Mouse (Mus musculus): ENCODE results near the gene Eno1. TPM values are rescaled to one million over a fixed set of nuclear protein-coding genes. Genes with fewer than 3 reads are reported as not detected.

The Eno1 gene
- polyA plus RNA-seq, 1 experiment: 636 TPM

- DNase-seq: no peak
- Histone ChIP-seq H3K27ac (ENCODE audit: insufficient read depth, low read depth, low read length) (no peak overlapping the region), H3K27me3 (replicated peaks; ENCODE audit: control insufficient read depth, insufficient read depth, low read length) (no peaks in the 10 kb centered on the region), H3K4me1 (ENCODE audit: control insufficient read depth, insufficient read depth, low read length) (peaks cover 25% of the 10 kb centered on the region), H3K4me3 (ENCODE audit: insufficient read depth, low read depth, low read length) (no peak overlapping the region), H3K36me3 (ENCODE audit: control insufficient read depth, insufficient read depth, low read length) (peaks cover 6% of the 10 kb centered on the region)
- TF ChIP-seq CTCF (conservative IDR thresholded peaks at IDR 0.05; ENCODE audit: insufficient read depth, insufficient read length, low read depth, low read length) (no peak), POLR2A (IDR thresholded peaks at IDR 0.05; ENCODE audit: low read depth, low read length) (no peak)
- WGBS: 30% methylated on average over 6 of the region's 6 CpGs
Measured at GRCm38 (mm10) chr4:150239503-150239902, 3.0 kb downstream of the Eno1 start.

DNA sequence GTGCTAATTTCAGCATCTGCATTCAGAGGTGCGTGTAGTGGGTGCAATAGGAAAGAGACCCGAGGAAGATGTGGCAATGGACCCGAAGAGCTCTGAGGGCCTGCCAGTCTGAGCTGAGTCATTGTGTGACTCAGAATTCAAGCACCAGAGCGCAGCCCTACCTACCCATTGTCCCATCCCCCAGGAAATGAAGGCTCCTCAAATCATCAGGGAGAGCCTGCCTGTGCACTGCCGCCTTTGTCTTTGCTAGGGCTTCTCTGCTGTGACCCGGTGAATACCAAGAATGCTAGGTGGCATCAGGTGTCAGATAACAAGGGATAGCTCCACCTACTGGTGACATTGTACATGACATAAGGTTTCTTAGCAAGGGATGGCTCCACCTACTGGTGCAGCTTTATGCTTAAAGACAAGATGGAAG, 3.4 kb downstream of the Eno1 start:
- WGBS: 14% methylated on average over 6 of the region's 6 CpGs
- Histone ChIP-seq H3K4me1 (ENCODE audit: control insufficient read depth, insufficient read depth, low read length) (peaks cover 25% of the 10 kb centered on the region), H3K4me3 (ENCODE audit: insufficient read depth, low read depth, low read length) (peak overlapping the region; percentile 9; the same call in 1 of the 2 replicates), H3K27me3 (replicated peaks; ENCODE audit: control insufficient read depth, insufficient read depth, low read length) (no peaks in the 10 kb centered on the region), H3K36me3 (ENCODE audit: control insufficient read depth, insufficient read depth, low read length) (peaks cover 7% of the 10 kb centered on the region), H3K27ac (ENCODE audit: insufficient read depth, low read depth, low read length) (peak overlapping the region; percentile 46; the same call in 1 of the 2 replicates)
- TF ChIP-seq CTCF (conservative IDR thresholded peaks at IDR 0.05; ENCODE audit: insufficient read depth, insufficient read length, low read depth, low read length): peak; percentile 82
- no peak for TF ChIP-seq POLR2A (IDR thresholded peaks at IDR 0.05; ENCODE audit: low read depth, low read length)
- peak; percentile 94 for DNase-seq

DNA sequence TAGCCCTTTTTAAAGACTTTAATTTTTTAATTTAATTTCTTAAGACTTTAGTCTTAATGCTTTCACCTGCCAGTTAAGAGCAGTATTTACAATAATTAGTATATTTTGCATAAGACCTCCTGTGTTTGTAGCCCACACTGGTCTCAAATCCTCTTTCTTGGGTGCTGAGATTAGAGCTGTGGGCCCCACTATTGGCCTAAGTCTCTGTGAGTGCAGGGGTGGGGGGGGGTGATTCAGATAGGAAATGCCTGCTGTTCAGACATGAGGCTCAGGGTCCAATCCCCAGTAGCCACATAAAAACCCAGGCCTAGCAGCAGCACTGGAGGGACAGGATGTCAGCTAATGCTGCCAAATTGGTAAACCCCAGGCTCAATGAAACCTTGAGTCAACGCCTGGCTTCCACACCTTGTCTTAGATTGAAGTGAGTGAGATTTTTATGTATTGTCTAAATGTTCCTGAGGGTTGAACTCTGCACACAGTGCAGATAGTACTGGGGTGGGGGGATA, 3.9 kb downstream of the Eno1 start:
- Histone ChIP-seq H3K4me1 (ENCODE audit: control insufficient read depth, insufficient read depth, low read length) (peaks cover 25% of the 10 kb centered on the region), H3K27ac (ENCODE audit: insufficient read depth, low read depth, low read length) (no peak overlapping the region), H3K27me3 (replicated peaks; ENCODE audit: control insufficient read depth, insufficient read depth, low read length) (no peaks in the 10 kb centered on the region), H3K36me3 (ENCODE audit: control insufficient read depth, insufficient read depth, low read length) (peaks cover 7% of the 10 kb centered on the region), H3K4me3 (ENCODE audit: insufficient read depth, low read depth, low read length) (no peak overlapping the region)
- TF ChIP-seq POLR2A (IDR thresholded peaks at IDR 0.05; ENCODE audit: low read depth, low read length) (no peak), CTCF (conservative IDR thresholded peaks at IDR 0.05; ENCODE audit: insufficient read depth, insufficient read length, low read depth, low read length) (no peak)
- no peak for DNase-seq
- WGBS: 70% methylated on average over 1 of the region's 1 CpGs

DNA sequence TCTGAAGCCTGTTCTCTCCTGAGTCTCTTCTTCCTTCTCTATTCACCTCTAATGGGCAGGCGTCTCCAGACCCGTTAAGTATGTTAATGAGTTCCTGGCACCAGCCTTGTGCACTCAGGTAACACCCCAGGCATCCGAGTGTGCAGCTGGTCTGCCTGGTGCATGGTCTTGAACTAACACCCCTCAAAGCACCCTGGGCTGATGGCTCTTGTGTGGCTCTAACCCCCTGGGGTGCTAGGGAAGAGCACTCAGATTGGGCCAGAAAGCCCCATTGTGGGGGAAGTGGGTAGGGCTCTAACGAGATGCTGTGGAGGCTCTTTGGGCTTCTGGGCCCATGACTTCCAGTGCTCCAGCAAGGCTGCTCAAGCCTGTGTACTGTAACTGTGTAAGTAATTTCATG, 5.2 kb downstream of the Eno1 start:
- H3K4me3 ChIP-seq (ENCODE audit: insufficient read depth, low read depth, low read length): no peak overlapping the region
- no peak overlapping the region for H3K27ac ChIP-seq (ENCODE audit: insufficient read depth, low read depth, low read length)
- H3K36me3 ChIP-seq (ENCODE audit: control insufficient read depth, insufficient read depth, low read length): peaks cover 12% of the 10 kb centered on the region
- H3K27me3 ChIP-seq (replicated peaks; ENCODE audit: control insufficient read depth, insufficient read depth, low read length): no peaks in the 10 kb centered on the region
- DNase-seq: no peak
- 42% methylated on average over 4 of the region's 4 CpGs for WGBS
- peaks cover 20% of the 10 kb centered on the region for H3K4me1 ChIP-seq (ENCODE audit: control insufficient read depth, insufficient read depth, low read length)
- no peak for TF ChIP-seq POLR2A (IDR thresholded peaks at IDR 0.05; ENCODE audit: low read depth, low read length)
- no peak for TF ChIP-seq CTCF (conservative IDR thresholded peaks at IDR 0.05; ENCODE audit: insufficient read depth, insufficient read length, low read depth, low read length)

DNA sequence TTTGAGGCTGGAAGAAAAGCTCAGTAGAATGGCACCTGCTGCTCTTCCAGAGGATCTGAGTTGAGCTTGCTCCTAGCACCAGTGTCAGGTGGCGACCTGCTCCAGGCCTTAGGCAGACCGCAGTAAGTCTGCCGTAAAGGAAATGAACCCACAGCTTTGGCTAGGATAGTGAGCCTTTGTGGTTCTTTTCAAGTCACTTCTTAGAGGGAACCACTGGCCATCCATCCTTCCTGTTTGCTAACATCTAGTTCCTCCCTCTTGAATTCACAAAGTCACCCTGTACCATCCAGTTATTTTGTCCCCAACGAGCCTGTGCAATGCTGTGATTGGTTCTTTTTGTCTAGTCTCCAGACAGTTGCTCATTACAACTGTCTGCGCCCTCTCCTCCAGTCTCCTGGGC, 6.2 kb downstream of the Eno1 start:
- no peak for TF ChIP-seq CTCF (conservative IDR thresholded peaks at IDR 0.05; ENCODE audit: insufficient read depth, insufficient read length, low read depth, low read length)
- no peak for TF ChIP-seq POLR2A (IDR thresholded peaks at IDR 0.05; ENCODE audit: low read depth, low read length)
- peaks cover 14% of the 10 kb centered on the region for H3K36me3 ChIP-seq (ENCODE audit: control insufficient read depth, insufficient read depth, low read length)
- 73% methylated on average over 5 of the region's 5 CpGs for whole genome bisulfite sequencing

GRCm38 (mm10) chr4:150245876-150246275, 9.4 kb downstream of the Eno1 start:
- peaks cover 8% of the 10 kb centered on the region; the same call in 1 of the 2 replicates for H3K4me1 ChIP-seq (ENCODE audit: control insufficient read depth, insufficient read depth, low read length)
- TF ChIP-seq CTCF (conservative IDR thresholded peaks at IDR 0.05; ENCODE audit: insufficient read depth, insufficient read length, low read depth, low read length): no peak
- peaks cover 15% of the 10 kb centered on the region for H3K36me3 ChIP-seq (ENCODE audit: control insufficient read depth, insufficient read depth, low read length)
- H3K27ac ChIP-seq (ENCODE audit: insufficient read depth, low read depth, low read length): no peak overlapping the region
- no peak for DNase-seq
- H3K27me3 ChIP-seq (replicated peaks; ENCODE audit: control insufficient read depth, insufficient read depth, low read length): no peaks in the 10 kb centered on the region
- 62% methylated on average over 2 of the region's 2 CpGs for WGBS
- H3K4me3 ChIP-seq (ENCODE audit: insufficient read depth, low read depth, low read length): no peak overlapping the region

More for the DNA sequence above, 6.2 kb downstream of the Eno1 start:
- Histone ChIP-seq H3K27ac (ENCODE audit: insufficient read depth, low read depth, low read length) (no peak overlapping the region), H3K4me1 (ENCODE audit: control insufficient read depth, insufficient read depth, low read length) (peaks cover 20% of the 10 kb centered on the region), H3K27me3 (replicated peaks; ENCODE audit: control insufficient read depth, insufficient read depth, low read length) (no peaks in the 10 kb centered on the region), H3K4me3 (ENCODE audit: insufficient read depth, low read depth, low read length) (no peak overlapping the region)
- no peak for DNase-seq

GRCm38 (mm10) chr4:150248009-150248408, 11.5 kb downstream of the Eno1 start:
- TF ChIP-seq POLR2A (IDR thresholded peaks at IDR 0.05; ENCODE audit: low read depth, low read length): no peak
- TF ChIP-seq CTCF (conservative IDR thresholded peaks at IDR 0.05; ENCODE audit: insufficient read depth, insufficient read length, low read depth, low read length): peak; percentile 98
- Histone ChIP-seq H3K4me3 (ENCODE audit: insufficient read depth, low read depth, low read length) (no peak overlapping the region), H3K27ac (ENCODE audit: insufficient read depth, low read depth, low read length) (no peak overlapping the region), H3K4me1 (ENCODE audit: control insufficient read depth, insufficient read depth, low read length) (0 out of 2 replicates have a peak, but pooled peaks cover 5% of the 10 kb centered on the region), H3K27me3 (replicated peaks; ENCODE audit: control insufficient read depth, insufficient read depth, low read length) (no peaks in the 10 kb centered on the region), H3K36me3 (ENCODE audit: control insufficient read depth, insufficient read depth, low read length) (peaks cover 14% of the 10 kb centered on the region)
- WGBS: 43% methylated on average over 5 of the region's 5 CpGs
- peak; percentile 77 for DNase-seq
